ENCODE assay signal across 13 mouse cellular contexts in the genomic region with DNA sequence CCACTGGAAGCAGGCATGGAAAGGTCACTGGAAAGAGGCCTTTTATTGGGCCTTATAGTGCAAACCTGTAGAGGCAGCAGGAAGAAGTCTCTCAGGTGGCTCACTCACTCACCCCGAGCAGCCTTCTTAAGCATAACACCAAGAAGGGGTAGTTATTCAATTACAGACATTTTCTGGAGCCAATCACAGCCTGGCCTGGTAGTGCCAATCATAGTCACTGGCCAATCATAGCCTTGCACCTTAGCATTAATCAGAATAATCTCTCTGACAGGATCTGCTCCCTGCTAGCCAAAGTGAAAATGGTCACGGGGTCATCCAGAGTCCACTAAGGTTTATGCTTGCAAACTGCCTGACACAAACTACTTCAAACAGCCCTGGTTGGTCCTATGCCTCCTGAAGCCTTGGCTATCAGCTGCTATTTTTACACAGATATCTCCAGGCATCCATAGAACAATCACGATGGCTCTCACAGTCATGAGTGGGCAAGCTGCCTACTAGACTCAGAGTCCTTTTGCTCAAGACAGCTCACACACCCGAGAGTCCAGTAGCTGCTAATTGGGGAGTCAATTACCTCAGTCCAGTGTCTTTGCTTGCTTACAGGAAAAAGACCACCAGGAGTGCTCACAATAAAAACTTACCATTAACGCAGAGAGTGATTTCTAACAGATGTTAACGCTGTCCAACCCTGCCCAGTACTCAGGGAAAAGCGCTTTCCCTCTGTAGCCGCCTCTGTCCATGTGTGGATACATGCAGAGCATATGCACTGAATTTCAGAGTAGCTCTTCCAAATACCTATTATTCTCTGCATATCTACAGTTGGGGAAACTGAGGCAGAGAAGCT.
DNase-seq lines count a peak whose midpoint lies in the region; ATAC-seq and TF ChIP-seq lines count a peak whose summit lies in the region.
"Had no signal": no experiment of that assay in that cellular context is flagged by ENCODE, and none has a peak within 500 bp of the region (broad histone marks: within the 10 kb centered on the region; RNA-seq: fewer than 3 reads in every experiment).

No protein-coding gene starts in this region.

- H3K4me3 ChIP-seq in hindbrain, postnatal 0 days (ENCODE audit: low read length): no peak overlapping the region
- no peak overlapping the region for H3K4me3 ChIP-seq in hindbrain, embryonic 16.5 days (ENCODE audit: low read length)
- no peak overlapping the region for H3K4me3 ChIP-seq in embryonic facial prominence, embryonic 10.5 days
- no peak overlapping the region for H3K4me3 ChIP-seq in kidney, adult 2 months (ENCODE audit: insufficient read depth, low read depth, low read length)
- no peak overlapping the region for H3K4me3 ChIP-seq in limb, embryonic 12.5 days (replicated peaks)
- no peak overlapping the region for H3K4me3 ChIP-seq in forebrain, postnatal 0 days (ENCODE audit: low read depth, low read length)
- H3K4me3 ChIP-seq: limb, embryonic 15.5 days had no signal

- H3K9me3 ChIP-seq in hindbrain, postnatal 0 days (ENCODE audit: low read length): no peaks in the 10 kb centered on the region
- no peaks in the 10 kb centered on the region for H3K9me3 ChIP-seq in hindbrain, embryonic 16.5 days (ENCODE audit: control insufficient read depth, low read length)
- H3K9me3 ChIP-seq in embryonic facial prominence, embryonic 10.5 days: no peaks in the 10 kb centered on the region
- no peaks in the 10 kb centered on the region for H3K9me3 ChIP-seq in limb, embryonic 12.5 days
- no peaks in the 10 kb centered on the region for H3K9me3 ChIP-seq in forebrain, postnatal 0 days (ENCODE audit: low read length)
- H3K9me3 ChIP-seq: limb, embryonic 15.5 days had no signal

- H3K4me1 ChIP-seq in hindbrain, postnatal 0 days (ENCODE audit: insufficient read depth, low read length): no peaks in the 10 kb centered on the region
- no peaks in the 10 kb centered on the region for H3K4me1 ChIP-seq in hindbrain, embryonic 16.5 days (ENCODE audit: control insufficient read depth, insufficient read depth, low read depth, low read length)
- H3K4me1 ChIP-seq in embryonic facial prominence, embryonic 10.5 days: peaks cover 34% of the 10 kb centered on the region
- H3K4me1 ChIP-seq in kidney, adult 2 months (ENCODE audit: control insufficient read depth, insufficient read depth, low read length): no peaks in the 10 kb centered on the region
- peaks cover 42% of the 10 kb centered on the region for H3K4me1 ChIP-seq in limb, embryonic 12.5 days (replicated peaks)
- H3K4me1 ChIP-seq in forebrain, postnatal 0 days (ENCODE audit: insufficient read depth): no peaks in the 10 kb centered on the region

- H3K36me3 ChIP-seq in hindbrain, postnatal 0 days (ENCODE audit: insufficient read depth, low read length): no peaks in the 10 kb centered on the region
- no peaks in the 10 kb centered on the region for H3K36me3 ChIP-seq in hindbrain, embryonic 16.5 days (ENCODE audit: control insufficient read depth, insufficient read depth, low read length)
- H3K36me3 ChIP-seq in embryonic facial prominence, embryonic 10.5 days (replicated peaks): no peaks in the 10 kb centered on the region
- H3K36me3 ChIP-seq in kidney, adult 2 months (ENCODE audit: control insufficient read depth, insufficient read depth, low read length): no peaks in the 10 kb centered on the region
- H3K36me3 ChIP-seq in limb, embryonic 12.5 days: no peaks in the 10 kb centered on the region
- no peaks in the 10 kb centered on the region for H3K36me3 ChIP-seq in forebrain, postnatal 0 days (ENCODE audit: insufficient read depth)
- H3K36me3 ChIP-seq: limb, embryonic 15.5 days had no signal

- WGBS in hindbrain, postnatal 0 days: 67% methylated on average over 8 of the region's 8 CpGs
- WGBS in hindbrain, embryonic 16.5 days: 68% methylated on average over 8 of the region's 8 CpGs
- WGBS in embryonic facial prominence, embryonic 10.5 days: 54% methylated on average over 8 of the region's 8 CpGs
- WGBS in kidney, adult 2 months: 69% methylated on average over 8 of the region's 8 CpGs
- WGBS in limb, embryonic 12.5 days: 16% methylated on average over 8 of the region's 8 CpGs
- 55% methylated on average over 8 of the region's 8 CpGs for WGBS in forebrain, postnatal 0 days

- no peak for TF ChIP-seq POLR2A in kidney, adult 2 months (IDR thresholded peaks at IDR 0.05; ENCODE audit: low read depth, low read length)

- H3K9ac ChIP-seq in hindbrain, postnatal 0 days (replicated peaks; ENCODE audit: low read length): no peak overlapping the region
- no peak overlapping the region for H3K9ac ChIP-seq in hindbrain, embryonic 16.5 days (ENCODE audit: low read depth, low read length)
- no peak overlapping the region for H3K9ac ChIP-seq in limb, embryonic 12.5 days (replicated peaks)
- no peak overlapping the region for H3K9ac ChIP-seq in forebrain, postnatal 0 days
- H3K9ac ChIP-seq: limb, embryonic 15.5 days had no signal

- TF ChIP-seq CTCF in hindbrain, postnatal 0 days (IDR thresholded peaks at IDR 0.05; ENCODE audit: low read depth): no peak
- TF ChIP-seq CTCF in kidney, adult 2 months (conservative IDR thresholded peaks at IDR 0.05; ENCODE audit: insufficient read depth, insufficient read length, low read depth, low read length): no peak
- no peak for TF ChIP-seq CTCF in forebrain, postnatal 0 days (IDR thresholded peaks at IDR 0.05; ENCODE audit: low read depth)

- H3K4me2 ChIP-seq in hindbrain, postnatal 0 days (ENCODE audit: low read depth, low read length): no peak overlapping the region
- H3K4me2 ChIP-seq in hindbrain, embryonic 16.5 days (ENCODE audit: low read length): no peak overlapping the region
- no peak overlapping the region for H3K4me2 ChIP-seq in limb, embryonic 12.5 days
- no peak overlapping the region for H3K4me2 ChIP-seq in forebrain, postnatal 0 days (ENCODE audit: low read depth)
- H3K4me2 ChIP-seq: limb, embryonic 15.5 days had no signal

- no peak overlapping the region for H3K27ac ChIP-seq in hindbrain, postnatal 0 days
- H3K27ac ChIP-seq in hindbrain, embryonic 16.5 days (ENCODE audit: low read depth, low read length): no peak overlapping the region
- H3K27ac ChIP-seq in embryonic facial prominence, embryonic 10.5 days (replicated peaks): no peak overlapping the region
- no peak overlapping the region for H3K27ac ChIP-seq in kidney, adult 2 months (ENCODE audit: insufficient read depth, low read depth, low read length)
- no peak overlapping the region for H3K27ac ChIP-seq in limb, embryonic 12.5 days
- H3K27ac ChIP-seq in forebrain, postnatal 0 days (ENCODE audit: low read depth, low read length): no peak overlapping the region
- H3K27ac ChIP-seq: limb, embryonic 15.5 days had no signal

- ATAC-seq in hindbrain, postnatal 0 days: 0 out of 2 replicates have a peak, but pooled peaks have one; percentile 2
- ATAC-seq in hindbrain, embryonic 16.5 days: no peak
- ATAC-seq in limb, embryonic 12.5 days (ENCODE audit: insufficient number of reproducible peaks, insufficient read depth, low FRiP score, low TSS enrichment, low read depth): 0 out of 2 replicates have a peak, but pooled peaks have one; percentile 42
- ATAC-seq in forebrain, postnatal 0 days: no peak; the same call in 1 of the 2 replicates
- ATAC-seq: inflammation-experienced regulatory T-cells, adult 6 months had no signal

- H3K27me3 ChIP-seq in hindbrain, postnatal 0 days (ENCODE audit: insufficient read depth, low read length): peaks cover 35% of the 10 kb centered on the region
- H3K27me3 ChIP-seq in hindbrain, embryonic 16.5 days (replicated peaks; ENCODE audit: control insufficient read depth, insufficient read depth, low read length): peaks cover 20% of the 10 kb centered on the region
- H3K27me3 ChIP-seq in embryonic facial prominence, embryonic 10.5 days (replicated peaks; ENCODE audit: low read depth, poor library complexity, severe bottlenecking): peaks cover 99% of the 10 kb centered on the region
- no peaks in the 10 kb centered on the region for H3K27me3 ChIP-seq in kidney, adult 2 months (replicated peaks; ENCODE audit: control insufficient read depth, insufficient read depth, low read length)
- H3K27me3 ChIP-seq in limb, embryonic 12.5 days: peaks cover 85% of the 10 kb centered on the region
- H3K27me3 ChIP-seq in forebrain, postnatal 0 days (ENCODE audit: insufficient read depth, low read length): no peaks in the 10 kb centered on the region

- no peak for DNase-seq in hindbrain, postnatal 0 days (ENCODE audit: low spot score)
- DNase-seq in embryonic facial prominence, embryonic 10.5 days (ENCODE audit: low spot score): peak; percentile 21
- DNase-seq in kidney, adult 2 months: peak; percentile 32
- no peak for DNase-seq in adrenal gland, postnatal 25 days
- DNase-seq in left cerebral cortex, adult 8-10 months (ENCODE audit: low spot score in 2 of 2): no peak
- DNase-seq in forebrain, postnatal 0 days: no peak
- DNase-seq: cerebellum, postnatal 36 days; gastrocnemius, postnatal 25 days; right cerebral cortex, adult 18-20 months had no signal

Comparison
In these comparisons a context has a peak if more than half of its experiments do, and no peak if none do; other contexts are left out.
1. ATAC-seq: peak in hindbrain, postnatal 0 days (single experiment) and limb, embryonic 12.5 days (single experiment); none in hindbrain, embryonic 16.5 days (single experiment) and forebrain, postnatal 0 days (single experiment).
2. DNase-seq: peak in embryonic facial prominence, embryonic 10.5 days (single experiment) and kidney, adult 2 months (single experiment); none in hindbrain, postnatal 0 days (single experiment), adrenal gland, postnatal 25 days (single experiment), left cerebral cortex, adult 8-10 months (0 of 2) and forebrain, postnatal 0 days (single experiment).